Mouse (Mus musculus) small intestine, adult 2 months (tissue): ENCODE results near the gene Olfr193. TPM values are rescaled to one million over a fixed set of nuclear protein-coding genes. Genes with fewer than 3 reads are reported as not detected.
"Not testable (repeated sequence)": the region's sequence is repeated elsewhere in the genome, so short reads cannot be mapped to it uniquely, and the experiment has no call there.

ENCODE experiments used
- H3K27ac ChIP-seq: fragments of 200-500 bp; 2 replicates; pipeline ENCODE4 v1.5.1; 2012; ENCODE audit warnings: low read depth, low read length, control low read depth, inconsistent platforms; ENCODE audit not compliant: insufficient read depth
- H3K27me3 ChIP-seq: fragments of 200-500 bp; 2 replicates; pipeline ENCODE4 v1.6.1; 2012; ENCODE audit warnings: mild to moderate bottlenecking, moderate library complexity, low read length, inconsistent platforms; ENCODE audit not compliant: control insufficient read depth, insufficient read depth
- H3K36me3 ChIP-seq: fragments of 200-500 bp; 2 replicates; pipeline ENCODE4 v1.6.1; 2012; ENCODE audit warnings: mild to moderate bottlenecking, low read length, control low read depth, inconsistent platforms; ENCODE audit not compliant: control insufficient read depth, insufficient read depth
- H3K4me1 ChIP-seq: fragments of 200-500 bp; 2 replicates; pipeline ENCODE4 v1.6.1; 2012; ENCODE audit warnings: low read length, inconsistent platforms, mixed read lengths; ENCODE audit not compliant: control insufficient read depth, insufficient read depth, insufficient read length
- H3K4me3 ChIP-seq: fragments of 200-500 bp; 2 replicates; pipeline ENCODE4 v1.5.1; 2012; ENCODE audit warnings: low read depth, mild to moderate bottlenecking, control low read depth, inconsistent platforms, low read length, moderate library complexity
- CTCF ChIP-seq: fragments of 200-500 bp; IDR thresholded peaks from 2 replicates; pipeline ENCODE4 v1.5.1; 2012; ENCODE audit warnings: low read depth, mild to moderate bottlenecking, control low read depth, inconsistent platforms, low read length, moderate library complexity, mixed read lengths; ENCODE audit not compliant: insufficient replicate concordance, insufficient read length; ENCODE audit errors: extremely low read depth
- POLR2A ChIP-seq: fragments of 200-500 bp; IDR thresholded peaks from 2 replicates; pipeline ENCODE4 v1.6.1; 2012; ENCODE audit warnings: low read depth, mild to moderate bottlenecking, control low read depth, inconsistent platforms, low read length, moderate library complexity
- WGBS: fragments of 180-500 bp; shearing (Covaris S2); methylation state at CpG from one replicate; pipeline ENCODE4 v1.1.7; 2018; 5-methylcytosine and 5-hydroxymethylcytosine counted together
- polyA plus RNA-seq: library from polyadenylated mRNA; depleted of rRNA; stranded (reverse); fragments of >200 nt; gene quantifications from 2 replicates; pipeline ENCODE4 v1.2.3, GENCODE M21; 2012; rRNA removed

The Olfr193 gene
- polyA plus RNA-seq, 1 experiment, result not detected

DNA sequence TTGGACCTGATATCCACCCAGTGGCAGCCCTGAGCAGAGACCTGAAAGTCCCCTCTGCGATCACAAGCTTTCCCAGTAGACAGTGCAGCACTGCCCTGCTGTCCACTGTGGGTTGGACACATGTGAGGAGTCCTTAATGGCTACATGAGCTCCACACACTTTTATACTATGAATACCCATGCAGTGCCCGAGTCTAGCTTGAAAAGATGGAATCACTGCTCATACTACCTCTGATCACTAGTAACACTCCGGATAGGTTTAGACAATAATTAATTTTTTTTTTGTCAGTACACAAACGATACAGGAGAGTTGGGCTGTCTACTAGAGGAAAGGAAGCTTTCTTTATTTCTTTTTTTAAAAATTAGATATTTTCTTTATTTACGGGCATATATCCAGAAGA lies 33.8 kb downstream of the Olfr193 start, which contains the start of gene Olfr190:
Gene Olfr190 (minus strand): TSS at position 101 of the 400 bp plus-strand sequence.
- Histone ChIP-seq H3K27me3 (no peaks in the 10 kb centered on the region), H3K36me3 (no peaks in the 10 kb centered on the region), H3K4me3 (no peak within 1 kb of the TSS), H3K27ac (no peak within 1 kb of the TSS), H3K4me1 (no peaks in the 10 kb centered on the region)
- whole genome bisulfite sequencing, result 80% methylated on average over 5 of the region's 5 CpGs
- TF ChIP-seq CTCF (no peak), POLR2A (no peak)

DNA sequence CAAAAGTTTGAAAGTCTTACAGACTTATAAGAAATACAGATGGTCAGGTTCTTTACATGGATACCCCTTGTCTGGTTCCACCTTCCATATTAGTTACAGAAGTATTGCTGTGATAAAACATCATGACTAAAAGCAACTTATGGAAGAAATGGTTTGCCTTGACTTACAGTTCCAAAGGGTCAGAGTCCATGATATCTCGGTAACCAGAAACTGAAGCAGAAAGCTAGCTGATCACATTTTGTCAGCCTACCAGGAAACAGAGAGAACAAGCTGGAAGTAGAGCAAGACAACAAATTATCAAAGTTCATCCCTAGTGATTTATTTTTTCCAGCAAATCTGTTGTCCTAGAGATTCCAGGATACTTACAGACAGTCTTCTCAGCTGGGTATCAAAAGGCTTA lies 38.2 kb downstream of the Olfr193 start:
- no peak overlapping the region for H3K4me3 ChIP-seq
- H3K27ac ChIP-seq, result no peak overlapping the region
- no peaks in the 10 kb centered on the region for H3K27me3 ChIP-seq
- no peaks in the 10 kb centered on the region for H3K4me1 ChIP-seq
- no peaks in the 10 kb centered on the region for H3K36me3 ChIP-seq
- 48% methylated on average over 1 of the region's 1 CpGs for whole genome bisulfite sequencing
- TF ChIP-seq POLR2A (no peak), CTCF (no peak)

DNA sequence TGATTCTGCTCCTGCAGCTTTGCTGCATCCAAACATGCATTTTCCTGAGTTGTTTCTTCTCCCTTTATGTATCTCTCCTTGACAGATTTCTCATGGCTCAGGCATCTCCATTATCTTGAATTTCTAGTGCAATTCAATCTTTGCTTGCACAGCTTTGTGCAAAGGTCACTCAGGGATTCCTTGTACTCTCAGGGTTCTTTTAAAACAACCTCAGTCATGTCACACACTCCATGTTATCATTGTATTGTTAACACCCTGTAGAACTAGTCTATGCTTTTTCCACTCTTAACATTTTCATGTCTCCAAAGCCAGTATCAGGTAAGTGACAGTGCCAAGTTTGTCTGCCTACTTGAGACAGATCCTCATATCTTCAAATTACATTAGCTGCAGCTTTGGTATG lies 39.9 kb downstream of the Olfr193 start:
- Histone ChIP-seq H3K4me3 (no peak overlapping the region), H3K4me1 (no peaks in the 10 kb centered on the region), H3K36me3 (no peaks in the 10 kb centered on the region), H3K27ac (no peak overlapping the region), H3K27me3 (no peaks in the 10 kb centered on the region)
- TF ChIP-seq CTCF (no peak), POLR2A (no peak)

DNA sequence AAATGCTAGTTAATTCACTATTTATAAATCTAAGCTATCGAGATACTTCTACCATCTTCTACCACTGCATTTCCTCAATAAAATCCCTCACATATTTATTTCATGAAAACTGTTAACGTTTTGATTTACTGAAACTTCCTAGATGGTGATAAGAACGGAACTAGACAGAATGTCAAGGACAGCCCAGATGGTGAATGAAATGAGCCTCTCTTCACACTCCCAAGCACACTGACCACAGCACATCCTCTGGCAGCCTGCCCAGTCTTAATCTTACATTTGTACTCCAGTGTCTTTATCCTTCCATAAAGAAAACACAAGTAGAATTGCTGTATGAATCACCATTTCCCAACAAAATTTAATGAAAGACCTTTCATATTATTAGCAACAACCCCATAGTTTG lies 49.3 kb downstream of the Olfr193 start:
- not testable (repeated sequence) for H3K27me3 ChIP-seq, H3K4me3 ChIP-seq, H3K4me1 ChIP-seq, H3K36me3 ChIP-seq, H3K27ac ChIP-seq
- WGBS, result 58% methylated on average over 3 of the region's 3 CpGs

Other genes with a start within 250 kb of the Olfr193 start
- not detected in 2 replicates for gene Olfr177, start 237.1 kb downstream of the Olfr193 start, polyA plus RNA-seq
- not detected in 2 replicates for gene Olfr178, start 219.8 kb downstream of the Olfr193 start, polyA plus RNA-seq
- gene Olfr181, start 183.1 kb downstream of the Olfr193 start, polyA plus RNA-seq, result not detected in 2 replicates
- gene Olfr180, start 182.5 kb downstream of the Olfr193 start, polyA plus RNA-seq, result not detected in 2 replicates
- not detected in 2 replicates for gene Olfr183, start 116.5 kb downstream of the Olfr193 start, polyA plus RNA-seq
- not detected in 2 replicates for gene Olfr186, start 81.6 kb downstream of the Olfr193 start, polyA plus RNA-seq
- gene Olfr187, start 72.1 kb downstream of the Olfr193 start, polyA plus RNA-seq, result not detected in 2 replicates
- gene Olfr190, start 33.9 kb downstream of the Olfr193 start, polyA plus RNA-seq, result not detected in 2 replicates
- gene Olfr191, start 22.1 kb downstream of the Olfr193 start, polyA plus RNA-seq, result not detected in 2 replicates
- gene Olfr194, start 9.2 kb upstream of the Olfr193 start, polyA plus RNA-seq, result not detected in 2 replicates
- not detected in 2 replicates for gene Olfr195, start 35.2 kb upstream of the Olfr193 start, polyA plus RNA-seq
- gene Olfr196, start 58.6 kb upstream of the Olfr193 start, polyA plus RNA-seq, result not detected in 2 replicates
- not detected in 2 replicates for gene Olfr198, start 91.7 kb upstream of the Olfr193 start, polyA plus RNA-seq
- gene Olfr199, start 107.9 kb upstream of the Olfr193 start, polyA plus RNA-seq, result not detected in 2 replicates
- gene Olfr201, start 160.8 kb upstream of the Olfr193 start, polyA plus RNA-seq, result not detected in 2 replicates
- not detected in 2 replicates for gene Olfr202, start 174.9 kb upstream of the Olfr193 start, polyA plus RNA-seq
- not detected in 2 replicates for gene Olfr203, start 187.0 kb upstream of the Olfr193 start, polyA plus RNA-seq
- not detected in 2 replicates for gene Olfr204, start 206.4 kb upstream of the Olfr193 start, polyA plus RNA-seq
- not detected in 2 replicates for gene Olfr205, start 219.3 kb upstream of the Olfr193 start, polyA plus RNA-seq
- gene Olfr206, start 237.4 kb upstream of the Olfr193 start, polyA plus RNA-seq, result not detected in 2 replicates